Mouse (Mus musculus): Measurements from ENCODE around the gene Hoxc8.

DNA sequence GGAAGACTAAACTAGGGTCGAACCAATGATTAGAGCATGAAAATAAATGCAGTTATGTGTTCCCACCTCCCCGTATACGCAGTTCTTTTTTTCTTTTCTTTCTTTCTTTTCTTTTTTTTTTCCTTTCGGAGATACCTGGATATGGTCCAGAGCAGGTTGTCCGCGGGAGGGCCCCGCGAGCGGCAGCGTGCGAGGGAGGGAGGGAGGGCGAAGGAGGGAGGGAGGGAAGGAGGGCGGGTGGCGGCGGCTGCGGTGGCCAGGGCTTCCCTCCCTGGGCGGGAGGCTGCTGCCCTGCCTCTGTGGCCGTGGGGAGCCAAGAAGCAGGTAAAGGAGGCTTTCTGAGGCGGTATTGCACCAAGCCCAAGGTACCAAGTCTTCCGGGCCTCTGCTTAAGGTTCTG, 14.2 kb upstream of the Hoxc8 start, which contains the start of gene Hoxc9:
- TF ChIP-seq CTCF (IDR thresholded peaks at IDR 0.05; ENCODE audit: control insufficient read depth, insufficient read depth, low read length) (no peak), POLR2A (IDR thresholded peaks at IDR 0.05; ENCODE audit: borderline replicate concordance, control insufficient read depth, low read depth, low read length) (no peak)

Data from bone marrow, adult 2 months (tissue).